Mouse (Mus musculus): ENCODE results near the gene Neurod2.

DNA sequence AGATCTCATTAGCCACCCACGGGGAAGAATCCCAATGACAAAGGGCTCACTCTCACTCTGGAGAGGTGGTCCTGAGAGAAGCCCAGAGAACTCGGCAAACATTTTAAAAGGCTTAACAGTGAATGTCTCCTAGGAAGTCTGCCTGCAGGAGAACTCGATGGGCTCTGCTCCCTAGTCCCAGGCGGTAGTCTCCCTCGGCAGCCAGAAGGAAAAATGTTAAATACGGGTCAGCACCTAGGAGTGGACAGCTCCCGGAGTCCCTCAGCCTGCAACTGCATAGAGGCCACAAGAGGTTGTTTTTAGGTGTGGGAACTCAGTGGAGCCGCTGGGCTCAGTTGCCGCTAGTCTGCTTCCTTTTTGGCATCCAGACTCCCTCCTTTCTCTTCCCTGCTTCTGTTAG, 5.5 kb downstream of the Neurod2 start:
- no peak for TF ChIP-seq CTCF (IDR thresholded peaks at IDR 0.05; ENCODE audit: control insufficient read depth, insufficient read depth, insufficient replicate concordance, low read depth, low read length)
- no peak for TF ChIP-seq POLR2A (IDR thresholded peaks at IDR 0.05; ENCODE audit: control insufficient read depth, low read depth, low read length)
